Mouse (Mus musculus) myocyte (in vitro differentiated cells): ENCODE data around the gene Aamp.

Source experiments
- CEBPB ChIP-seq: IDR thresholded peaks from 2 replicates; pipeline ENCODE4 v1.6.1; 2011; ENCODE audit warnings: mild to moderate bottlenecking, moderate library complexity; ENCODE audit not compliant: poor library complexity, insufficient read depth, severe bottlenecking
- E2F4 ChIP-seq: IDR thresholded peaks from one replicate; pipeline ENCODE4 v1.6.1; 2011; ENCODE audit warnings: mild to moderate bottlenecking, control low read depth, moderate library complexity; ENCODE audit not compliant: insufficient read depth
- MAX ChIP-seq: IDR thresholded peaks from one replicate; pipeline ENCODE4 v1.6.1; 2011; ENCODE audit warnings: low read depth, mild to moderate bottlenecking, control low read depth
- MYOG ChIP-seq, 3 experiments: IDR thresholded peaks; one replicate each; pipeline ENCODE4 v1.6.1; 2011; ENCODE audit warnings: control low read depth in 2 of 3, low read depth in 2 of 3, mild to moderate bottlenecking in 2 of 3; ENCODE audit not compliant: insufficient read length in 2 of 3, control insufficient read depth in 1 of 3, insufficient read depth in 1 of 3
- POLR2A ChIP-seq: IDR thresholded peaks from one replicate; pipeline ENCODE4 v1.6.1; 2011; ENCODE audit warnings: low read depth, mild to moderate bottlenecking, control low read depth, moderate library complexity; ENCODE audit not compliant: insufficient read length
- POLR2AphosphoS2 ChIP-seq: IDR thresholded peaks from one replicate; pipeline ENCODE4 v1.6.1; 2011; ENCODE audit warnings: low read depth, control low read depth; ENCODE audit not compliant: insufficient read length
- REST ChIP-seq: IDR thresholded peaks from one replicate; pipeline ENCODE4 v1.6.1; 2011; ENCODE audit warnings: mild to moderate bottlenecking, control low read depth, moderate library complexity; ENCODE audit not compliant: insufficient read depth, insufficient read length
- SRF ChIP-seq: IDR thresholded peaks from one replicate; pipeline ENCODE4 v1.6.1; 2011; ENCODE audit warnings: low read depth; ENCODE audit not compliant: control insufficient read depth, insufficient read length
- TCF12 ChIP-seq: IDR thresholded peaks from one replicate; pipeline ENCODE4 v1.6.1; 2011; ENCODE audit warnings: mild to moderate bottlenecking, control low read depth; ENCODE audit not compliant: poor library complexity, insufficient read depth, severe bottlenecking
- USF1 ChIP-seq: IDR thresholded peaks from one replicate; pipeline ENCODE4 v1.6.1; 2011; ENCODE audit warnings: low read depth, mild to moderate bottlenecking, control low read depth, moderate library complexity

- TF ChIP-seq POLR2A (no peak), POLR2AphosphoS2 (no peak), TCF12 (no peak), SRF (no peak), USF1 (no peak), CEBPB (no peak), E2F4 (no peak), REST (no peak), MAX (no peak), MYOG (IDR thresholded peaks at IDR 0.05; ENCODE audit: control insufficient read depth in 1 of 3, insufficient read depth in 1 of 3, insufficient read length in 2 of 3, low read depth in 2 of 3) (no peak)
Measured at GRCm38 (mm10) chr1:74288327-74288726, 3.8 kb upstream of the Aamp start.
